ENCODE assay signal across 18 mouse cellular contexts in the genomic region with DNA sequence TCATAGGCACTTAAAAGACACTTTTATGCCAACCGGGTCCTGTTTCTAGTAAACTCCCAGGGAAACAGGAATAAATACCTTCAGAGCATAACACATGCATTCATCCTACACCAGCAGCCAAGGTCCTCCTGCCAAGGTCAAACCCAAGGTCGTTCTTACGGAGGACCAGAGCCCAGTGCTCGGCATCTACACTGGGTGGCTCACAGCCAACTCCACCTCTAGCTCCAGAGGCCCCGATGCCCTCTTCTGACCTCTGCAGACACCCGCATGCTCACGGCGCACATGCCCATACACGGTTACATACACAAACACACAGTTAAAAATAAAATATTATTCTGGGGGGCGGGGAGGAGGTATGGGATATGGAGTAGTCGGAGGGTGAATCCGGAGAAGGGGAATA. TPM values are rescaled to one million over a fixed set of nuclear protein-coding genes. Genes with fewer than 3 reads are reported as not detected.
DNase-seq lines count a peak whose midpoint lies in the region; ATAC-seq and TF ChIP-seq lines count a peak whose summit lies in the region.
"Had no signal": no experiment of that assay in that cellular context is flagged by ENCODE, and none has a peak within 500 bp of the region (broad histone marks: within the 10 kb centered on the region; RNA-seq: fewer than 3 reads in every experiment).

No protein-coding gene starts in this region.

- H3K9me3 ChIP-seq in heart, embryonic 13.5 days, result no peaks in the 10 kb centered on the region
- H3K9me3 ChIP-seq: forebrain, embryonic 10.5 days; hindbrain, embryonic 12.5 days; liver, embryonic 12.5 days; neural tube, embryonic 12.5 days; stomach, embryonic 15.5 days had no signal

- no peaks in the 10 kb centered on the region for H3K27me3 ChIP-seq in kidney, adult 2 months (replicated peaks; ENCODE audit: control insufficient read depth, insufficient read depth, low read length)
- peaks cover 24% of the 10 kb centered on the region for H3K27me3 ChIP-seq in heart, embryonic 13.5 days (replicated peaks)

- no peak overlapping the region for H3K9ac ChIP-seq in heart, embryonic 13.5 days
- H3K9ac ChIP-seq: hindbrain, embryonic 12.5 days; liver, embryonic 12.5 days; lung, embryonic 14.5 days; neural tube, embryonic 12.5 days; stomach, embryonic 15.5 days had no signal

- H3K27ac ChIP-seq in kidney, adult 2 months (ENCODE audit: insufficient read depth, low read depth, low read length), result no peak overlapping the region
- peak overlapping the region; percentile 94 for H3K27ac ChIP-seq in heart, embryonic 13.5 days (replicated peaks)
- H3K27ac ChIP-seq: forebrain, embryonic 10.5 days; hindbrain, embryonic 12.5 days; liver, embryonic 12.5 days; neural tube, embryonic 12.5 days; stomach, embryonic 15.5 days had no signal

- 0 out of 2 replicates have a peak overlapping the region, but pooled peaks have one; percentile 19 for H3K4me2 ChIP-seq in heart, embryonic 13.5 days
- H3K4me2 ChIP-seq: hindbrain, embryonic 12.5 days; liver, embryonic 12.5 days; lung, embryonic 14.5 days; midbrain, embryonic 11.5 days; neural tube, embryonic 12.5 days; stomach, embryonic 15.5 days had no signal

- ATAC-seq in heart, embryonic 13.5 days (ENCODE audit: extremely low read depth, insufficient number of reproducible peaks, low FRiP score, low TSS enrichment), result no peak
- ATAC-seq: inflammation-experienced regulatory T-cells, adult 6 months; liver, embryonic 12.5 days had no signal

- H3K4me1 ChIP-seq in kidney, adult 2 months (ENCODE audit: control insufficient read depth, insufficient read depth, low read length), result peaks cover 5% of the 10 kb centered on the region; the same call in 1 of the 2 replicates
- H3K4me1 ChIP-seq in heart, embryonic 13.5 days, result peaks cover 93% of the 10 kb centered on the region

- peak; percentile 61 for DNase-seq in kidney, adult 2 months
- no peak for DNase-seq in kidney, adult 18-20 months
- DNase-seq in heart, postnatal 4 days, result peak; percentile 74
- DNase-seq in urinary bladder, postnatal 4 days (ENCODE audit: low spot score in 2 of 2), result no peak
- DNase-seq in thymus, postnatal 10 days (ENCODE audit: low spot score in 2 of 2), result no peak
- no peak for DNase-seq in Muller cell, postnatal 12 days (ENCODE audit: inconsistent ontology term)
- DNase-seq: cerebellum, adult 9-10 months; gastrocnemius, postnatal 14 days; lung, embryonic 14.5 days; thymus, postnatal 4 days had no signal

- TF ChIP-seq POLR2A in kidney, adult 2 months (IDR thresholded peaks at IDR 0.05; ENCODE audit: low read depth, low read length), result no peak

- 62% methylated on average over 12 of the region's 12 CpGs for WGBS in kidney, adult 2 months
- WGBS in heart, embryonic 13.5 days, result 53% methylated on average over 12 of the region's 12 CpGs

- H3K36me3 ChIP-seq in kidney, adult 2 months (ENCODE audit: control insufficient read depth, insufficient read depth, low read length), result no peaks in the 10 kb centered on the region
- H3K36me3 ChIP-seq in heart, embryonic 13.5 days, result no peaks in the 10 kb centered on the region; the same call in 1 of the 2 replicates
- H3K36me3 ChIP-seq: forebrain, embryonic 10.5 days; hindbrain, embryonic 12.5 days; liver, embryonic 12.5 days; neural tube, embryonic 12.5 days; stomach, embryonic 15.5 days had no signal

- H3K4me3 ChIP-seq in kidney, adult 2 months (ENCODE audit: insufficient read depth, low read depth, low read length), result no peak overlapping the region
- H3K4me3 ChIP-seq in heart, embryonic 13.5 days, result no peak overlapping the region
- H3K4me3 ChIP-seq: forebrain, embryonic 10.5 days; hindbrain, embryonic 12.5 days; liver, embryonic 12.5 days; neural tube, embryonic 12.5 days; stomach, embryonic 15.5 days had no signal

- no peak for TF ChIP-seq CTCF in kidney, adult 2 months (conservative IDR thresholded peaks at IDR 0.05; ENCODE audit: insufficient read depth, insufficient read length, low read depth, low read length)

RNA-seq across cellular contexts. Expression of a gene that starts 14.9 kb away (rescaled TPM):
- polyA plus RNA-seq in kidney, adult 2 months (2012; rRNA removed), result 2.9 and 3.4 TPM in 2 replicates
- 9.3 and 10.1 TPM in 2 replicates for polyA plus RNA-seq in heart, embryonic 13.5 days (2015; fragmentation: Nextera tagmentation; extraction: Ambion mirVana)
- 10 to 100 TPM; 18.8 to 21.3 TPM for total RNA-seq in heart, postnatal 4 days (2021)

Comparison
In these comparisons a context has a peak if more than half of its experiments do, and no peak if none do; other contexts are left out.
1. DNase-seq: peak in kidney, adult 2 months (single experiment) and heart, postnatal 4 days (single experiment); none in kidney, adult 18-20 months (single experiment), urinary bladder, postnatal 4 days (0 of 2), thymus, postnatal 10 days (0 of 2) and Muller cell, postnatal 12 days (single experiment).